Mouse (Mus musculus): ENCODE results near the gene Hspb6. TPM values are rescaled to one million over a fixed set of nuclear protein-coding genes. Genes with fewer than 3 reads are reported as not detected.
A peak's percentile ranks its signal among the peaks of the same experiment; 100 is the strongest.

The Hspb6 gene
- total and polyA plus RNA-seq, 3 experiments: 0.79 to 6.0 (median 2.3) TPM

GRCm38 (mm10) chr7:30550603-30551002 lies 1.4 kb upstream of the Hspb6 start:
- peaks cover 23 to 48% of the 10 kb centered on the region in 2 experiments for H3K36me3 ChIP-seq (replicated peaks in 1 of 2; ENCODE audit: control insufficient read depth in 1 of 2, insufficient read depth in 1 of 2, low read length in 1 of 2)
- H3K9ac ChIP-seq (ENCODE audit: insufficient read depth, low read depth): no peak overlapping the region
- no peak overlapping the region for H3K4me2 ChIP-seq (ENCODE audit: insufficient read depth, low read depth, poor library complexity, severe bottlenecking)
- peaks cover 2 to 20% of the 10 kb centered on the region in 2 experiments; a peak in 3 of 4 replicates for H3K4me1 ChIP-seq (ENCODE audit: control insufficient read depth in 1 of 2, insufficient read depth in 2 of 2)
- H3K27ac ChIP-seq (ENCODE audit: insufficient read depth, low read depth): no peak overlapping the region
- DNase-seq (ENCODE audit: extremely low read depth): no peak
- H3K9me3 ChIP-seq (replicated peaks; ENCODE audit: low read length): no peaks in the 10 kb centered on the region
- H3K27me3 ChIP-seq (replicated peaks): no peaks in the 10 kb centered on the region
- no peak overlapping the region for H3K4me3 ChIP-seq (replicated peaks in 1 of 3; ENCODE audit: low read depth in 2 of 3, low read length in 2 of 3, poor library complexity in 1 of 3)
- TF ChIP-seq USF2 (conservative IDR thresholded peaks at IDR 0.05; ENCODE audit: low read depth, low read length) (no peak), E2F4 (IDR thresholded peaks at IDR 0.05; ENCODE audit: insufficient replicate concordance, low read depth, low read length) (no peak), GABPA (IDR thresholded peaks at IDR 0.05; ENCODE audit: insufficient replicate concordance, low read depth, low read length) (no peak), ZC3H11A (IDR thresholded peaks at IDR 0.05; ENCODE audit: low read depth, low read length) (no peak), JUND (conservative IDR thresholded peaks at IDR 0.05; ENCODE audit: low read depth, low read length) (no peak), MAZ (IDR thresholded peaks at IDR 0.05; ENCODE audit: low read depth, low read length) (no peak), ZKSCAN1 (IDR thresholded peaks at IDR 0.05; ENCODE audit: borderline replicate concordance, low read depth, low read length) (no peak), MYC (IDR thresholded peaks at IDR 0.05; ENCODE audit: low read depth, low read length) (no peak), POLR2AphosphoS2 (IDR thresholded peaks at IDR 0.05; ENCODE audit: low read depth, low read length) (no peak), ZMIZ1 (IDR thresholded peaks at IDR 0.05; ENCODE audit: low read depth, low read length) (no peak), HCFC1 (IDR thresholded peaks at IDR 0.05; ENCODE audit: low read depth, low read length) (no peak), MAFK (IDR thresholded peaks at IDR 0.05; ENCODE audit: insufficient replicate concordance, low read length) (no peak), MXI1 (IDR thresholded peaks at IDR 0.05; ENCODE audit: low read depth, low read length) (no peak), CHD1 (IDR thresholded peaks at IDR 0.05; ENCODE audit: low read depth, low read length) (no peak), USF1 (IDR thresholded peaks at IDR 0.05; ENCODE audit: low read depth, low read length) (no peak), RCOR1 (conservative IDR thresholded peaks at IDR 0.05; ENCODE audit: low read depth, low read length) (no peak)
- in situ Hi-C loops (cut with MboI; ENCODE audit: low pct_ligation_motif_present, low pct_unique_long_range_greater_than_20kb, low sequenced_read_pairs) (no loop called here), dilution Hi-C loops (cut with MboI; ENCODE audit: extremely low pct_ligation_motif_present, extremely low pct_unique_long_range_greater_than_20kb, low sequenced_read_pairs) (no loop called here)
- H3K79me2 ChIP-seq (replicated peaks; ENCODE audit: control insufficient read depth, extremely low read depth, insufficient read depth, poor library complexity, severe bottlenecking): no peaks in the 10 kb centered on the region; the same call in 1 of the 2 replicates

DNA sequence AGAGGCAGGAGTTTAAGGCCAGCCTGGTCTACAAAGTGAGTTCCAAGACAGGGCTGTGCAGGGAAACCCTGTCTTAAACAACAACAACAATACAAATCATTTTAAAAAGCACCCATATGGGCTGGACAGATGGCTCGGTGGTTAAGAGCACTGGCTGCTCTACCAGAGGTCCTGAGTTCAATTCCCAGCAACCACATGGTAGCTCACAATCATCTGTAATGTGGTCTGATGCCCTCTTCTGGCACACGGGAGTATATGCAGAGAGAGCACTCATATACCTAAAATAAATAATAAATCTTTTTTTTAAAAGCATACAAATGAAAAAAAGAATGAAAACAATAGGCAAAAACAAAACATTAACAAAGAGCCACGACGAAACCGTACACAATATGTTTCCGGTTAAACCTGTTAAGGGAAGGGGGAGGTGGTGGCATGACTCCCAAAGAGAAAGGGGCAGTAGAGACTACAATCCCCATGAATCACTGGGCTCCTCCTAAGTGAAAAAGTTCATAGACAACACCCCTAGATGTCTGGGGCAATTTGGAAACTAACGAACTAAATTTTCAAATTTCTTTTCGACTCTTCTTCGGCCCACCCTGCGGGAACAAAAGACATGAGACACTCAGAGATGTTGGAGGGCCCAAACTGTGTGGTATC lies 405 bp upstream of the Hspb6 start:
- dilution Hi-C loops (cut with MboI; ENCODE audit: extremely low pct_ligation_motif_present, extremely low pct_unique_long_range_greater_than_20kb, low sequenced_read_pairs): no loop called here
- in situ Hi-C loops (cut with MboI; ENCODE audit: low pct_ligation_motif_present, low pct_unique_long_range_greater_than_20kb, low sequenced_read_pairs): no loop called here
- no peaks in the 10 kb centered on the region for H3K27me3 ChIP-seq (replicated peaks)

More for the DNA sequence above, 405 bp upstream of the Hspb6 start:
- Histone ChIP-seq H3K9ac (ENCODE audit: insufficient read depth, low read depth) (peak overlapping the region; percentile 71), H3K4me2 (ENCODE audit: insufficient read depth, low read depth, poor library complexity, severe bottlenecking) (peak overlapping the region; percentile 41; the same call in 1 of the 2 replicates), H3K79me2 (replicated peaks; ENCODE audit: control insufficient read depth, extremely low read depth, insufficient read depth, poor library complexity, severe bottlenecking) (no peaks in the 10 kb centered on the region; the same call in 1 of the 2 replicates), H3K9me3 (replicated peaks; ENCODE audit: low read length) (no peaks in the 10 kb centered on the region), H3K4me3 (replicated peaks in 1 of 3; ENCODE audit: low read depth in 2 of 3, low read length in 2 of 3, poor library complexity in 1 of 3) (peak overlapping the region; percentile 71 to 93 (median 83)), H3K27ac (ENCODE audit: insufficient read depth, low read depth) (peak overlapping the region; percentile 92), H3K36me3 (replicated peaks in 1 of 2; ENCODE audit: control insufficient read depth in 1 of 2, insufficient read depth in 1 of 2, low read length in 1 of 2) (peaks cover 24 to 48% of the 10 kb centered on the region in 2 experiments), H3K4me1 (ENCODE audit: control insufficient read depth in 1 of 2, insufficient read depth in 2 of 2) (peaks cover 2 to 20% of the 10 kb centered on the region in 2 experiments; a peak in 3 of 4 replicates)
- DNase-seq (ENCODE audit: extremely low read depth): no peak
- TF ChIP-seq USF2 (conservative IDR thresholded peaks at IDR 0.05; ENCODE audit: low read depth, low read length) (no peak), CTCF (conservative IDR thresholded peaks at IDR 0.05 in 1 of 2, IDR thresholded peaks at IDR 0.05 in 1 of 2; ENCODE audit: low read depth in 2 of 2, low read length in 2 of 2) (peak in 1 of 2 experiments; percentile 54; a peak in 2 of 4 replicates), GABPA (IDR thresholded peaks at IDR 0.05; ENCODE audit: insufficient replicate concordance, low read depth, low read length) (no peak; the same call in 1 of the 2 replicates), RCOR1 (conservative IDR thresholded peaks at IDR 0.05; ENCODE audit: low read depth, low read length) (no peak), MYC (IDR thresholded peaks at IDR 0.05; ENCODE audit: low read depth, low read length) (peak; percentile 85; the same call in 1 of the 2 replicates), ZC3H11A (IDR thresholded peaks at IDR 0.05; ENCODE audit: low read depth, low read length) (no peak), E2F4 (IDR thresholded peaks at IDR 0.05; ENCODE audit: insufficient replicate concordance, low read depth, low read length) (no peak), TCF12 (IDR thresholded peaks at IDR 0.05; ENCODE audit: low read depth, low read length) (no peak), KAT2A (IDR thresholded peaks at IDR 0.05; ENCODE audit: insufficient replicate concordance, low read length) (peak; percentile 83; the same call in 1 of the 2 replicates), HCFC1 (IDR thresholded peaks at IDR 0.05; ENCODE audit: low read depth, low read length) (peak; percentile 92), ZMIZ1 (IDR thresholded peaks at IDR 0.05; ENCODE audit: low read depth, low read length) (no peak)

All from CH12.LX (cell line).